Mouse (Mus musculus): Measurements from ENCODE around the gene Galnt18.

DNA sequence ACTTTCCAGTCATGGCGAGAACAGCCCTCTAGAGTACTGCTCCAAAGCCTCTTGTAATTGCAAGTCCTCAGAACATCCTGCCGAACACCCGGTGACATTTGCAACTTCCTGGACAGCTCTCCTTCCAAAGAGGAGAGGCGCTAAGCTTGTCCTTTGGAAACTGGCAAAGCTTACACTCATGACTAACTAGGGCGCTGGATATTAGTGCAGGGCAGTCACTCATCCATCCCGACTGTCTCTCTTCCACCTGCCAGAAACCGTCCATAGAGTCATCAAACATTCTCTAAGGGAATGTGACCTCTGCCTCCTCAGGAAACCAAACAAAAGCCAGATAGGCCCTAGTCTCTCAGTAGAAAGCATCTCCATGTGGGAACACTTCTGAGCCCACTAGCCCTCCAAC is 3.6 kb downstream of the Galnt18 start:
- no peak for TF ChIP-seq CTCF (IDR thresholded peaks at IDR 0.05; ENCODE audit: borderline replicate concordance, extremely low read depth, insufficient read depth, insufficient read length)
- no peak for TF ChIP-seq POLR2A (IDR thresholded peaks at IDR 0.05; ENCODE audit: borderline replicate concordance, extremely low read depth, insufficient read depth, insufficient read length, poor library complexity, severe bottlenecking)
